Mouse (Mus musculus): ENCODE measurements around the gene Pip5k1b. TPM values are rescaled to one million over a fixed set of nuclear protein-coding genes. Genes with fewer than 3 reads are reported as not detected.

Gene Pip5k1b
- total and polyA plus RNA-seq, 3 experiments: 4.3 to 18.7 (median 14.2) TPM

- no peak for DNase-seq
Observed at GRCm38 (mm10) chr19:24336370-24337076, 219.1 kb downstream of the Pip5k1b start.

GRCm38 (mm10) chr19:24335611-24336343 lies 219.9 kb downstream of the Pip5k1b start:
- no peak for DNase-seq

GRCm38 (mm10) chr19:24332956-24333355 lies 222.7 kb downstream of the Pip5k1b start:
- no peak for DNase-seq

GRCm38 (mm10) chr19:24331274-24331673 lies 224.4 kb downstream of the Pip5k1b start:
- no peak for DNase-seq

GRCm38 (mm10) chr19:24330366-24330765 lies 225.3 kb downstream of the Pip5k1b start:
- DNase-seq: peak; percentile 25

GRCm38 (mm10) chr19:24327921-24328320 lies 227.8 kb downstream of the Pip5k1b start:
- DNase-seq: no peak

DNA sequence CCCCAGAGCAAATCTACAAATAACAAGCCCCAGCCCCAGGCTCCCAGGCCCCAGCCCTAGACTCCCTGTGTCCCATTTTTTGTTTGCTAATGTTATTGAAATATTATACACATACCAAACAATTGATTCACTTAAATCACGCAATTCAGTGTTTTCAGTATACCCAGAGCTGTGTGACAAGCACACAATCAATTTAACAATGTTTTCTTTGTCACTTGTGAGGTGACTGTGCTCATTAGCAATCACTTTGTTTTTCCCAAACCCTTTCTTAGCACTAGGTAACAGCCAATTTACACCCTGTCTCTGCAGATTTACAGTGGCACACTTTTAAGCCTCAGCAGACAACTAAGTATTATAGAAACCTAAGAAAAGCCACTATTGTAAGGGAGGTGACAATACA lies 228.7 kb downstream of the Pip5k1b start:
- DNase-seq: no peak

DNA sequence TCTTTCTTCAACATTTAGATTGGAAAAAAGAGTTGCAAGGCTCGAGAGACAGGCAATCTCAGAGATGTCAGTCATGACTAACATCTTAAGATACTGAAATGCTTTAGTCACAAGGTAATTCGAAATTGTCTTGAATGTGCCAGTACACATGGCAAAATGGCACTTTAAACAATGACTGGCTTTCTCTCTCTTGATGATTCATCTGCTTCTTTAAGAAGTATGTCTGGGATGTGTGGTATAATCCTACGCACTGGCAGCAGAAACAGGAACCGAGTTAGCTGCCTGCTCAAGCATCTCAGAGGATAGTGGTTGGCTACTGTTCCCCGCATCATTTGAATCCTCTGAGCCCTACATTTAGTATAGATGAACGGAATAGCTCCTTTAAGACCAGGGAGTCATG lies 230.0 kb downstream of the Pip5k1b start:
- no peak for DNase-seq

GRCm38 (mm10) chr19:24323841-24324613 lies 231.6 kb downstream of the Pip5k1b start:
- peak; percentile 79 for DNase-seq

- no peak for DNase-seq
Observed at GRCm38 (mm10) chr19:24321900-24322311, 233.8 kb downstream of the Pip5k1b start.

GRCm38 (mm10) chr19:24321211-24321899 lies 234.3 kb downstream of the Pip5k1b start:
- DNase-seq: no peak

- DNase-seq: no peak
Observed at GRCm38 (mm10) chr19:24318172-24318571, 237.5 kb downstream of the Pip5k1b start.

DNA sequence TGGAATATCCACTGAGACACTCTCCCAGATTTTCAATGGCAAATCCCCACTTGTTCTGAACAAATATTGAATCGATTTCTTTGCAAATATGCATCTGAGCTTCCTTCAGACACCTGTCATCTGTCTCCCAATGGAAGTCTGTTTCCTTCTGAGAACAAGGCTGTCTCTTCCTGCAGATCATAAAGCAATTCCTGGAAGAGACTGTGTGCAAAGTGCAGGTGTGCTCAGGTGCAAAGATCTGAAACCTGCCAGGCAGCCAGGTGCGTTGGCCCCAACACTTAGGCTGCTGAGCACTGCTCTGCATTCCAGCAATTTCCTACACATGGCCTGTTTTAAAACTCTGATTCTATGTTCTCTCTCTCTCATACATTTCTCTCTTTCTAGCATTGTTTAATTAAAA lies 237.9 kb downstream of the Pip5k1b start:
- DNase-seq: no peak

DNA sequence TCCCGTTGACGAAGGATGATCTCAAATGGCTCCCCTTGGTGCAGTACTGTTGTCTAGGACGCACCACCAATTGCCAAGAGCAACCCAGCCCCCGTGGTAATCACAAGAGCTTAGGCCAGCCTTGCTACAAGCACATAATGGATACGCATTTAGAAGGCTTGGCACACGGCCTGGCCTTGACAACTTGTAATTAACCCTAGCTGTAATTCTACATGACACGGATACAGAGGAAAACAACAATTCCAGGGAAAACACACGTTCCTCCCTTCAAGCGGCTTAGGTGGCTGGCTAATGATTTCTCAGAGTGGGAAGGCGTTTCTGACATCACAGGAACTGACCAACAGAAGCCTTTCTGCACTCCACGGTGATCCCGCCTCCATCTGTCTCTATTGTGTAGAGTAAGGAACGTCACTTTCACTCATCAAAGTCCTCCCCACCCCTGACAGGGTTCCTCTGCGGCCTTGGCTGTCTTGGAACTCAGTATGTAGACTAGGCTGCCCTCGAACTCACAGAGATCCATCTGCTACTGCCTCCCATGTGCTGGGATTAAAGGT lies 238.6 kb downstream of the Pip5k1b start:
- DNase-seq: no peak

DNA sequence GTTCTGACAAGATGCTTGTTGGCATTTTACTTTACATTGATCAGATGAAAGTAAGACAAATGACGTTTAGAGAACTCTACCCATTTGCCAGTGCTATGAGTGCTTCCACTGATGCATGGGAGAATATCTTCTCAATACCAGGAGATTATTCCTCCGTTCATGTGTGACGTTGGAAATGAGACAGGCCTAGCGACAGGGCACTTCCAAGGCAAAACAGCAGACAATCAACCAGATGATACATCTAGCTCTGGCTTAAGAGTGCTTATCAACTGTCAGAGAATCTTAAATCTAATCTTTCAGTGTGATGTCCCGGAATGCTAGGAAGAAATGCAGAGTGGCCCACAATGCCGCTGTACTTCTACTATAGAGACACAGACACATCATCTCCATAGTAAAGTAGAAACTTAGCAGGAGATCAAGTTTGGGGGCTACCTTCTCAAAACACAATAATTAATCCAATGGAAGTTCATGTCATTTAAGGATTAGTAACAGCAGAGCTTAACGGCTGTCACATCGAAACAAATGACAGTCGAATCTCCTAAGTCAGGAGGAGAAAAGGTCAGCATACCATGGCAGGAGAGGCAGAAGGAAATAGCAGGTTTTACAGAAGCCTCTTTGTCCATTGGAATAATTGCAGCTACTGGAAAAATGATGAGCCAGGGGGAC lies 239.5 kb downstream of the Pip5k1b start:
- DNase-seq: no peak

- DNase-seq: no peak
Observed at GRCm38 (mm10) chr19:24315234-24315633, 240.4 kb downstream of the Pip5k1b start.

DNA sequence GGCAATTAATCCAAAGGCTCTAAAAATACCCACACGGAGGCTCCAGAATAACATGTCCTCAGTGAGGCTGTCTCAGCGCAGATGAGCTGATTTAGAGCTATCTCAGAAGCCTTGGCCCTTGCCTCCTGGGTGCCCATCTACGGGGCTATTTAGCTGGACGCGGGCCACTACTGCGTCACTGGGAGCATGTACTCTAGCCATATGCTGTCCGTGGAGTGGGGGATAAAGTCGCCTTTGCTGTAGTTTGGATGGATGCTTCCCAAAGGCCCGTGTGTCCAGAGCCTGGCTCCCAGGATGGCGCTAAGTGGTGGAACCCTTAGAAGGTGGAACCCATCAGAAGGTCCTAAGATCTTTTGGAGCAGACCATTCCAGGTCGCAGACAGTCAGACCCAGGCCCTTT lies 241.0 kb downstream of the Pip5k1b start:
- DNase-seq: no peak

DNA sequence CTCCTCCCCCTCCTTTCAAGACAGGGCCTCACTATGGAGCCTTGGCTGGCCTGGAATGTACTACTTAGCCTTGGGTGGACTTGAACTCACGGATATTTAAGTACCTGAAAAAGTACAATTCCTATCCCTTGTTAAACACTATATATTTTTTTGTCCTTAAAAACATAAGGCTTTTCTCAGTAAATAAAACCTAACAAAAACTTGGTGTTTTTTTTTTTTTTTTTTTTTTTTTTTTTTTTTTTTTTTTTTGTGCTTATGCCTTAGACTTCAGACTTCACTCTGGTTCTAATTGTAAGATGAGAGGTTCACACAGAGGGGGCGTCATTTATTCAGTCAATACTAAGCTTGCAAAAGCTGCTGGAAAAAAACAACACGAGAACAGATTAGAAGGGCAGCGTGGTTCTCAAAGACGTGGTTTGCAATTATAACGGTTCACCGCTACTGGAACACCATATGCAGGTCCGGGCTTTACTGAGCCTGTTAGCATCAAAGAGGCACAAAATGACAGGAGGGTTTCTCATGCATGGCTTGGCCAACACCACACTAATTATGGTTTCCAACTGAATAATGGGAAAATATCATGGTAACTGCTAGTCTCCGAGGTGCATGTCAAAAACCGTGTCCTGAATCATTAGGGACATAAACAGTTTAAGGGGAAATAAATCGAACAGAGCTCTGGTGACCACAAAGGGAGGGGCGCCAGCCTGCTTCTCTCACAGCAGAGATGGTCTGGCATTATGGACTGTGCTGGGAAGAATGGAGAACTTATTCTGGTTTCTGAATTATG lies 242.9 kb downstream of the Pip5k1b start:
- DNase-seq: no peak

- DNase-seq: no peak
Observed at GRCm38 (mm10) chr19:24312046-24312445, 243.6 kb downstream of the Pip5k1b start.

GRCm38 (mm10) chr19:24308305-24308705 lies 247.4 kb downstream of the Pip5k1b start:
- peak; percentile 70 for DNase-seq

All from adrenal gland, adult 2 months (tissue).